Mouse (Mus musculus) urinary bladder, postnatal 36 days (tissue): Measurements from ENCODE around the gene Gm42688.
A peak's percentile ranks its signal among the peaks of the same experiment; 100 is the strongest.
"Not testable (repeated sequence)": the region's sequence is repeated elsewhere in the genome, so short reads cannot be mapped to it uniquely, and the experiment has no call there.

Experiments used
- DNase-seq, 2 experiments: peaks; one replicate each; pipeline ENCODE4 v3.0.0; 2022; ENCODE audit warnings: low spot score in 2 of 2, mixed read lengths in 1 of 2

Gene Gm42688

GRCm38 (mm10) chr6:83138056-83138455 is 36.6 kb downstream of the Gm42688 start:
- no peak for DNase-seq

DNA sequence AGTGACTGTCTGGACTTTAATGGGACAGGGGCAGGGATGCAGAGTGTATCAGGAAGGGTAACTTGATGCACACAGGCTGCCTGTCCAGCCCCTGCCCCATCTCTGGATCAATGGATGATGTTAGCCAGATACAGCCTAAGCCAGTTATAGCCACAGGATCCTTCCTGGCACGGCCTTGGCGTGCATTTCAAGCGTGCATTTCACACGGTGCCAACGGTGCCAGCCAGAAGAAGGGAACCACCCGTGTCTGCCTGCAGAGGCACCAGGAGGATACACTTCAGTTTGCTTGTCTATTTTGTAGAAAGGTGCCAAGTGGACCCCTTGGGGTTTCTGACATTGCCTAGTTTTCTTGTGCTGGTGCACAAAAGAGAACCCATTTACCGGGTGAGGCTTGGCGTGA is 38.6 kb downstream of the Gm42688 start:
- DNase-seq: no peak

DNA sequence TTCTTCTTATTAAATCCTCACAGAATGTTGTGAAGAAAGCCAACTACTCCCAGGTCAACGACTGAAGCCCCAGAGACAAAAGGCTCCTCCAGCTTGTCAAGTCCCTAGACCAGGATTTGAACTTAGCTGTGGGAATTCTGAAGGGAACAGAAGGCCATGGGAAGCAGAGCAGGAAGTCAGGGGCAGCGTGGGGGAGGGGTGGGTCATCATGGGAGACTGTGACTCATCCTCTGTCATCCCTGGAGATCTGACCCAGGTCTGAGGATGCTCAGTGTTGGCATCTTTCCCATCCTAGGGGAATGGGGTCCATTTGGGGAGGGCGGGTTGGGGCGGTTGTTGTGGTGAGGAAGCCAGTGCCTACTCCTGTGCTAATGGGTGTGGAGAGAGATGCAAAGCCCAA is 40.2 kb downstream of the Gm42688 start:
- DNase-seq: no peak

- no peak for DNase-seq
Observed at GRCm38 (mm10) chr6:83142211-83142731, 40.9 kb downstream of the Gm42688 start.

GRCm38 (mm10) chr6:83142886-83143285 is 41.5 kb downstream of the Gm42688 start:
- peak in 1 of 2 experiments; percentile 46 for DNase-seq

GRCm38 (mm10) chr6:83145209-83145608 is 43.8 kb downstream of the Gm42688 start:
- no peak for DNase-seq

GRCm38 (mm10) chr6:83145805-83146204 is 44.4 kb downstream of the Gm42688 start:
- no peak for DNase-seq

GRCm38 (mm10) chr6:83147280-83147679 is 45.9 kb downstream of the Gm42688 start:
- no peak for DNase-seq

- no peak for DNase-seq
Observed at GRCm38 (mm10) chr6:83151721-83152120, 50.3 kb downstream of the Gm42688 start.

GRCm38 (mm10) chr6:83153038-83153437 is 51.6 kb downstream of the Gm42688 start:
- no peak for DNase-seq

DNA sequence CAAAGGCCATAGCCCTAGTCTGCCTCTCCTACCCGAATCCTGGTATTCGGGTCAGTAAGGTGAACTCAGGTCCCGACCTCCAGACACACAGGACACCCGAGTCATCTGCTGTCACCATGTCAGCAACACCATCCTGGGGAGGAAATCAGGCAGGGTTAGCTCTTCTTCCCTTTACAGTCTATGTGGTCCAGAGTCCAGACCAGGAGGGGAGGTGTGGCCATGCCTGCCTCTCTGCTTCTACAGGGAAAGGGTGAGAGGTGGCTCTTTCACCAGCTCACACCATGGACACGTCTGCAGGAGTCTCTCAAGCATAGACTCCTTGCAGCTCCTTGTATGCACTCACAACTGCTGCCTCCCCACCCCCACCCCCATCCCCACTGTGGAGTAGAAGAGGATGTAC is 52.1 kb downstream of the Gm42688 start:
- no peak for DNase-seq

- no peak for DNase-seq
Observed at GRCm38 (mm10) chr6:83155552-83156238, 54.3 kb downstream of the Gm42688 start.

- peak in 1 of 2 experiments; percentile 44 for DNase-seq
Observed at GRCm38 (mm10) chr6:83156259-83156684, 54.9 kb downstream of the Gm42688 start, which contains the start of the genes Wdr54 and 1700003E16Rik. TSS of gene Wdr54 (minus strand) at chr6:83156397. TSS of gene 1700003E16Rik (plus strand) at chr6:83156404.

GRCm38 (mm10) chr6:83159456-83159855 is 58.0 kb downstream of the Gm42688 start:
- not testable (repeated sequence) for DNase-seq
